Mouse (Mus musculus) cerebellum, adult 11-12 months (tissue): Measurements from ENCODE around the gene Arfgef3.
"Not testable (repeated sequence)": the region's sequence is repeated elsewhere in the genome, so short reads cannot be mapped to it uniquely, and the experiment has no call there.

Experiments used
- DNase-seq: peaks from one replicate; pipeline ENCODE4 v3.0.0; 2022

Arfgef3 gene

GRCm38 (mm10) chr10:18680661-18681384 lies 62.9 kb downstream of the Arfgef3 start:
- no peak for DNase-seq

GRCm38 (mm10) chr10:18678836-18679235 lies 64.9 kb downstream of the Arfgef3 start:
- DNase-seq: no peak

GRCm38 (mm10) chr10:18664794-18665193 lies 79.0 kb downstream of the Arfgef3 start:
- DNase-seq: no peak

GRCm38 (mm10) chr10:18664016-18664415 lies 79.7 kb downstream of the Arfgef3 start:
- DNase-seq: no peak

- no peak for DNase-seq
Observed at GRCm38 (mm10) chr10:18661606-18662220, 82.0 kb downstream of the Arfgef3 start.

GRCm38 (mm10) chr10:18660998-18661397 lies 82.8 kb downstream of the Arfgef3 start:
- no peak for DNase-seq

GRCm38 (mm10) chr10:18657588-18657987 lies 86.2 kb downstream of the Arfgef3 start:
- no peak for DNase-seq

GRCm38 (mm10) chr10:18647069-18647468 lies 96.7 kb downstream of the Arfgef3 start:
- DNase-seq: no peak

- DNase-seq: no peak
Observed at GRCm38 (mm10) chr10:18646035-18646434, 97.7 kb downstream of the Arfgef3 start.

- no peak for DNase-seq
Observed at GRCm38 (mm10) chr10:18644346-18644745, 99.4 kb downstream of the Arfgef3 start.

GRCm38 (mm10) chr10:18643506-18643905 lies 100.2 kb downstream of the Arfgef3 start:
- peak; percentile 46 for DNase-seq

- DNase-seq: no peak
Observed at GRCm38 (mm10) chr10:18642854-18643253, 100.9 kb downstream of the Arfgef3 start.

GRCm38 (mm10) chr10:18640596-18640995 lies 103.2 kb downstream of the Arfgef3 start:
- peak; percentile 30 for DNase-seq

- DNase-seq: no peak
Observed at GRCm38 (mm10) chr10:18635450-18635849, 108.3 kb downstream of the Arfgef3 start.

GRCm38 (mm10) chr10:18634405-18634985 lies 109.3 kb downstream of the Arfgef3 start:
- peak; percentile 50 for DNase-seq

- DNase-seq: no peak
Observed at GRCm38 (mm10) chr10:18630498-18630897, 113.3 kb downstream of the Arfgef3 start.

GRCm38 (mm10) chr10:18627530-18627929 lies 116.2 kb downstream of the Arfgef3 start:
- no peak for DNase-seq

- no peak for DNase-seq
Observed at GRCm38 (mm10) chr10:18612796-18613195, 131.0 kb downstream of the Arfgef3 start.

GRCm38 (mm10) chr10:18604827-18605535 lies 138.8 kb downstream of the Arfgef3 start:
- DNase-seq: not testable (repeated sequence)

GRCm38 (mm10) chr10:18602030-18602429 lies 141.7 kb downstream of the Arfgef3 start:
- peak; percentile 48 for DNase-seq

- peak; percentile 22 for DNase-seq
Observed at GRCm38 (mm10) chr10:18597601-18598000, 146.1 kb downstream of the Arfgef3 start.

- DNase-seq: no peak
Observed at GRCm38 (mm10) chr10:18589455-18589854, 154.3 kb downstream of the Arfgef3 start.

GRCm38 (mm10) chr10:18584188-18584587 lies 159.6 kb downstream of the Arfgef3 start:
- DNase-seq: no peak
